Mouse (Mus musculus) kidney, adult 18-20 months (tissue): ENCODE data around the gene Olfr309.
"Not testable (repeated sequence)": the region's sequence is repeated elsewhere in the genome, so short reads cannot be mapped to it uniquely, and the experiment has no call there.

Experiments used
- DNase-seq: peaks from one replicate; pipeline ENCODE4 v3.0.0; 2021

Gene Olfr309

GRCm38 (mm10) chr7:86313608-86314007 lies at the start of gene Olfr309:
Olfr309 (minus strand) TSS chr7:86313708.
- DNase-seq = no peak

- DNase-seq = not testable (repeated sequence)
These were observed 32.8 kb upstream of the Olfr309 start for GRCm38 (mm10) chr7:86346296-86346695.

GRCm38 (mm10) chr7:86344253-86344652 lies 30.7 kb upstream of the Olfr309 start:
- DNase-seq = no peak

GRCm38 (mm10) chr7:86342881-86343565 lies 29.5 kb upstream of the Olfr309 start:
- no peak for DNase-seq

- DNase-seq = no peak
These were observed 24.0 kb upstream of the Olfr309 start, which contains the start of gene Olfr307 for GRCm38 (mm10) chr7:86337486-86337885. Olfr307 (minus strand) TSS chr7:86337586.

- DNase-seq = no peak
These were observed 12.0 kb upstream of the Olfr309 start, which contains the start of gene Olfr308 for GRCm38 (mm10) chr7:86325530-86325929. Olfr308 (minus strand) TSS chr7:86325630.

DNA sequence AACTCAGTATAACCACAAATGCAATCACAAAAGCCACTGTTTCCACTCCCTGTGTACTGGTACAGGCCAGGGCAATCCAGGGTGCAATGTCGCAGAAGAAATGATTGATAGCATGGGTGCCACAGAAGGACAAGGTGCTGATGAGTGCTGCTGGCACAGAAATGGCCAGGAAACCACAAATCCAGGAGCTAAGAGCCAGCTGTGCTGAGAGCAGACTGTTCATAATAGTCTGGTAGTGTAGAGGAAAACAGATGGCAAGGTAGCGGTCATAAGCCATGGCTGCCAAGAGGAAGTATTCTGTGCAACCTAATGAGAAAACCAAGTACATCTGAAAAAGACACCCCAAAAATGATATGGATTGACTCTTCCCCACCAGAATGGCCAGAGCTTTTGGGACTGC lies 7.8 kb upstream of the Olfr309 start:
- DNase-seq = no peak

GRCm38 (mm10) chr7:86277072-86277471 lies 36.4 kb downstream of the Olfr309 start, which contains the start of gene Olfr310:
Olfr310 (minus strand) TSS chr7:86277172.
- no peak for DNase-seq
